Mouse (Mus musculus) CD4-positive naive resting alpha-beta T cell, adult 57 days (primary cell): Measurements from ENCODE around the gene Dusp5. TPM values are rescaled to one million over a fixed set of nuclear protein-coding genes. Genes with fewer than 3 reads are reported as not detected.

Source experiments
- total RNA-seq: library from RNA; stranded (reverse); gene quantifications from one replicate; pipeline ENCODE4 v1.2.4, GENCODE M21; 2023

Dusp5 gene
- total RNA-seq = 230 TPM

GRCm38 (mm10) chr19:53528752-53529454 lies at the start of gene Dusp5:
Gene Dusp5, plus strand, starts transcription at chr19:53529109.

GRCm38 (mm10) chr19:53588968-53589367 lies 60.1 kb downstream of the Dusp5 start, which contains the start of gene Nutf2-ps1:
Gene Nutf2-ps1, minus strand, starts transcription at chr19:53589068.

Other genes with a start within 250 kb of the Dusp5 start
- 27.8 TPM for gene Mxi1, start 218.6 kb upstream of the Dusp5 start, total RNA-seq
- not detected for gene Gm10197, start 157.3 kb upstream of the Dusp5 start, total RNA-seq
- 90.8 TPM for gene Smndc1, start 138.5 kb upstream of the Dusp5 start, total RNA-seq
- 16.8 TPM for gene Nutf2-ps1, start 60.0 kb downstream of the Dusp5 start, total RNA-seq
- gene Smc3, start 71.3 kb downstream of the Dusp5 start, total RNA-seq = 68.8 TPM
- 0.24 TPM for gene Rbm20, start 148.2 kb downstream of the Dusp5 start, total RNA-seq